Mouse (Mus musculus) embryonic facial prominence, embryonic 15.5 days (tissue): ENCODE measurements around the gene Gjc1. TPM values are rescaled to one million over a fixed set of nuclear protein-coding genes. Genes with fewer than 3 reads are reported as not detected.

ENCODE experiments used
- ATAC-seq: fragments of 200-750 bp; cut with Nextera tagmentation; 2 replicates; pipeline ENCODE4 v1.8.0; 2017; ENCODE audit warnings: low read depth, moderate TSS enrichment; ENCODE audit not compliant: insufficient number of reproducible peaks, low FRiP score, low TSS enrichment
- H3K27ac ChIP-seq: fragments of 300-500 bp; sonication (generic); replicated peaks from 2 replicates; pipeline ENCODE4 v1.5.1; 2015; ENCODE audit warnings: mild to moderate bottlenecking, inconsistent platforms
- H3K27me3 ChIP-seq: fragments of 300-500 bp; sonication (generic); 2 replicates; pipeline ENCODE4 v1.6.1; 2015; ENCODE audit warnings: inconsistent platforms
- H3K36me3 ChIP-seq: fragments of 300-500 bp; sonication (generic); 2 replicates; pipeline ENCODE4 v1.6.1; 2015; ENCODE audit warnings: mild to moderate bottlenecking, inconsistent platforms
- H3K4me1 ChIP-seq: fragments of 300-500 bp; sonication (generic); 2 replicates; pipeline ENCODE4 v1.6.1; 2015; ENCODE audit warnings: inconsistent platforms
- H3K4me2 ChIP-seq: fragments of 300-500 bp; sonication (generic); replicated peaks from 2 replicates; pipeline ENCODE4 v1.6.1; 2015; ENCODE audit warnings: mild to moderate bottlenecking, inconsistent platforms
- H3K4me3 ChIP-seq: fragments of 300-500 bp; sonication (generic); replicated peaks from 2 replicates; pipeline ENCODE4 v1.5.1; 2015; ENCODE audit warnings: mild to moderate bottlenecking, inconsistent platforms
- H3K9ac ChIP-seq: fragments of 300-500 bp; sonication (generic); 2 replicates; pipeline ENCODE4 v1.6.1; 2015; ENCODE audit warnings: inconsistent platforms
- H3K9me3 ChIP-seq: fragments of 300-500 bp; sonication (generic); replicated peaks from 2 replicates; pipeline ENCODE4 v1.6.1; 2016; ENCODE audit warnings: inconsistent platforms
- WGBS: fragments of 180-500 bp; shearing (Covaris S2); methylation state at CpG from one replicate; pipeline ENCODE4 v1.1.7; 2015; 5-methylcytosine and 5-hydroxymethylcytosine counted together
- polyA plus RNA-seq: library from polyadenylated mRNA; unstranded; fragments of >200 nt; fragmentation: Nextera tagmentation; extraction: Ambion mirVana; gene quantifications from 2 replicates; pipeline ENCODE4 v1.2.1, GENCODE M21; 2015

Gene Gjc1
- polyA plus RNA-seq, 1 experiment from 2014 or later = 58.3 TPM

GRCm38 (mm10) chr11:102814881-102815280 is 4.6 kb downstream of the Gjc1 start:
- H3K4me1 ChIP-seq = peaks cover 30% of the 10 kb centered on the region
- no peak for ATAC-seq

DNA sequence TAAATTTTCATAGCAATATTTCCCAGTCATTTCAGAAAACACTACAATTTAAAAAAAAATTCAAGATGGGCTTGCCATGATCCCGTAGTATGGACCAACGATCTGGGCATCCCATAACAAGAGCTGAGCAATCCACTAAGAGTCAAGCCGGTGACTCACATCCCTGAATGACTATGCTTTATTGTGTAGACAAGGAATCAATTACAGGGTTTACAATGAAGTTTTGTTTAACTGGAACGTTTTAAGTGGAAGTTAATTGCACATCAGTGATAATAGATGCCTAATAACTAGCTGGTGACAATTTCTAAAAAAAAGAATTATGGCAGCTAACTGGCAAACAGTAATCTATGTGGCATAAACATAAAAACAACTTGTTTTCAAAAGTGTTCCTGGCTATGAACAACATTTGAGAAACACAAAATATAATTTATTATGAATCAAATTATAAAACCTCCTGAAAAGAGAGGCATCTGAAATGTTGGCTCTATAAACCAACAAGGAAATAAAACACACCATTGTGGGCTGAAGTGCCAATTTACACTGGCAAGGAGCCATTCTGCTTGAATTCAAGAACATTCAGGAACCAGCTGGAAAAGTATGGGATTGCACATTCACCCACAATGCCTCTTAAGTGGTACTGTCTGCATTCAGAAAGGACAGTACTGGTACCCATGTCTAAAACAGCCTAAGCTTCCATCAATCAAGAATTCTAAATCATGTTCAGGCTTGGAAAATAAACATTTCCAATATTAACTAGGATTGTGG is 8.6 kb downstream of the Gjc1 start:
- no peak overlapping the region for H3K27ac ChIP-seq
- H3K27me3 ChIP-seq = no peaks in the 10 kb centered on the region
- H3K9me3 ChIP-seq = no peaks in the 10 kb centered on the region
- ATAC-seq = no peak
- no peak overlapping the region for H3K4me2 ChIP-seq
- 42% methylated on average over 4 of the region's 4 CpGs for WGBS
- H3K9ac ChIP-seq = no peak overlapping the region
- H3K4me1 ChIP-seq = peaks cover 12% of the 10 kb centered on the region
- peaks cover 6% of the 10 kb centered on the region; the same call in 1 of the 2 replicates for H3K36me3 ChIP-seq
- no peak overlapping the region for H3K4me3 ChIP-seq

More at GRCm38 (mm10) chr11:102814881-102815280, 4.6 kb downstream of the Gjc1 start:
- Histone ChIP-seq H3K4me2 (no peak overlapping the region), H3K27me3 (no peaks in the 10 kb centered on the region), H3K9me3 (no peaks in the 10 kb centered on the region), H3K36me3 (peaks cover 6% of the 10 kb centered on the region; the same call in 1 of the 2 replicates), H3K9ac (no peak overlapping the region), H3K4me3 (no peak overlapping the region), H3K27ac (no peak overlapping the region)

DNA sequence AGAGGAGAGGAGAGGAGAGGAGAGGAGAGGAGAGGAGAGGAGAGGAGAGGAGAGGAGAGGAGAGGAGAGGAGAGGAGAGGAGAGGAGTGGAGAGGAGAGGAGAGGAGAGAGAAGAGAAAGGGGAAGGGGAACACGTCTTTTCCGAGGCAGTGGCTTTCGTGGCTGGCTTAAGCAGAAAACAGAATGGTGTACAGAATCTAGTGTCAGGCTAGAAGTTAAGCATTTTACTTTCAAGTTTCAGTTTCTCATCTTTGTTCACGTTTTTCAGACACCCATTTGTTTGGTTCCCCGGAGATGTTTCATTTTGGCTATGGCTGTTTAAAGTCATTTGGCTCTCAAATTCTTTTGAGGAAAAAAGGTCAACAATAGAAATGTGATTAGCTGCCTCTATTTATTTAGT is 11.3 kb downstream of the Gjc1 start:
- WGBS = 69% methylated on average over 5 of the region's 5 CpGs
- Histone ChIP-seq H3K27ac (no peak overlapping the region), H3K9ac (no peak overlapping the region), H3K4me1 (peaks cover 9% of the 10 kb centered on the region; the same call in 1 of the 2 replicates), H3K27me3 (no peaks in the 10 kb centered on the region), H3K36me3 (peaks cover 19% of the 10 kb centered on the region), H3K9me3 (no peaks in the 10 kb centered on the region), H3K4me2 (no peak overlapping the region), H3K4me3 (no peak overlapping the region)
- ATAC-seq = no peak

DNA sequence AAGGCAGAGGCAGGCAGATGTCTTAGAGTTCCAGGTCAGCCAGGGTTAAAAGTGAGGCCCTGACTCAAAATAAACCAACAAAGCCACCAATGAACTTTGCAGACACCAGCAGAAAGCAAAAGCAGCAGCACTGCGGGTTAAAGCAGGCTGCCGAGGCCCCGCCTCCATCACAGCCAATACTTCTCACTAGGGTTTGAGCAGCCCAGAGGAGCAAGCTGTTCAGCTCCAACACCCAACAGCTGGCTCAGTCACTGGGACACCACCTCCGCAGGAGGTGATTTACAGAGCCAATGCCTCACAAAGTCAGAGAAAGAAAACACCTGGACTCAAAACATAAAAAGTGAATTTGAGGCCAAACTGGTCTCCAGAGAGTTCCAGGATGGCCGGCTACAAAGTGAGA is 16.0 kb downstream of the Gjc1 start:
- Histone ChIP-seq H3K4me2 (no peak overlapping the region), H3K9ac (no peak overlapping the region), H3K4me3 (no peak overlapping the region), H3K27ac (no peak overlapping the region), H3K36me3 (peaks cover 52% of the 10 kb centered on the region), H3K9me3 (no peaks in the 10 kb centered on the region), H3K4me1 (peaks cover 10% of the 10 kb centered on the region), H3K27me3 (no peaks in the 10 kb centered on the region)
- no peak for ATAC-seq
- WGBS = 80% methylated on average over 5 of the region's 5 CpGs

- WGBS = 62% methylated on average over 8 of the region's 8 CpGs
- H3K4me3 ChIP-seq = no peak overlapping the region
- H3K4me2 ChIP-seq = no peak overlapping the region
- no peak overlapping the region for H3K9ac ChIP-seq
- H3K9me3 ChIP-seq = no peaks in the 10 kb centered on the region
- H3K4me1 ChIP-seq = no peaks in the 10 kb centered on the region; the same call in 1 of the 2 replicates
- ATAC-seq = no peak
- H3K36me3 ChIP-seq = peaks cover 22% of the 10 kb centered on the region; the same call in 1 of the 2 replicates
- H3K27ac ChIP-seq = no peak overlapping the region
- no peaks in the 10 kb centered on the region for H3K27me3 ChIP-seq
Observed at GRCm38 (mm10) chr11:102794157-102794556, 25.3 kb downstream of the Gjc1 start.

DNA sequence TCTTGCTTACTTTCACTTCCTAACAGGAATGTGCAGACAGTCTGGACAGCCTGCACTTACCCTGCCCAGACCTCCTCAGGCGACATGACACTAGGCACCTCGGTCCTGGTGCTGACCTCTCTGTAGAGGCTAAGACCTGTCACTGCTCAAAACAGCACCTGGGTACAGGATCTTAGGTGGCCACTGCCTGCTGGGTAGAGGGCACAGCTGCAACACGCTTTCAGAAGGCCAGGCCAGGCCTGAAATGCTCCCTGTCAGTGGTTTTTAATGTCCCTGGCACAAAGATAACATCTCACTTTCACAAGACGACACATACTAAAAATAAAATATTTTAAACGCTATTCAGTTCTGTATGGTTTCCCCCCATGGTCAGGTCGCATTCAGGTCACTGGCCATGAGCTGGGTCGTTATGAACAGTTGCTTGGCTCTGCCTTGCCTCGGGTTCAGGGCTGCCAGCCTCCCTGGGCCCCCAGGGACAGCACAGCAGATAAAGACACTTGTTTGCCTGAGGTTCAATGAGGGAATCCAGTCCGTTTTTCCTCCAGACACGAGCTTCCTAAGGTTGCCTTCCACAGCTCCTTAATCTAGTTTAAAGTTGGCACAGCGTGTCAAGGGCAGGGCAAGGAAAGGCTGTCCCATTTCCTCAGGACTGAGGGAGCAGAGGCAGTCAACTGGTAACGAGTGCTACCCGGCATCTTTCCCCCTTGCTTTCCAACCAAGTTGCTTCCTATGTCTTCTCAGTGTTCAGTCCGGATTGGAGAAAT is 27.6 kb downstream of the Gjc1 start:
- no peak overlapping the region for H3K4me2 ChIP-seq
- WGBS = 44% methylated on average over 14 of the region's 14 CpGs

GRCm38 (mm10) chr11:102787688-102788177 is 31.8 kb downstream of the Gjc1 start:
- no peak for ATAC-seq
- H3K4me3 ChIP-seq = no peak overlapping the region
- no peak overlapping the region for H3K9ac ChIP-seq
- H3K9me3 ChIP-seq = no peaks in the 10 kb centered on the region
- no peak overlapping the region for H3K27ac ChIP-seq
- no peak overlapping the region for H3K4me2 ChIP-seq
- no peaks in the 10 kb centered on the region for H3K36me3 ChIP-seq
- H3K4me1 ChIP-seq = no peaks in the 10 kb centered on the region; the same call in 1 of the 2 replicates
- H3K27me3 ChIP-seq = no peaks in the 10 kb centered on the region
- 57% methylated on average over 5 of the region's 5 CpGs for WGBS

More for the DNA sequence above, 27.6 kb downstream of the Gjc1 start:
- no peak overlapping the region for H3K4me3 ChIP-seq
- no peak for ATAC-seq
- H3K4me1 ChIP-seq = no peaks in the 10 kb centered on the region; the same call in 1 of the 2 replicates
- H3K9ac ChIP-seq = no peak overlapping the region
- H3K36me3 ChIP-seq = peaks cover 11% of the 10 kb centered on the region; the same call in 1 of the 2 replicates
- no peak overlapping the region for H3K27ac ChIP-seq
- no peaks in the 10 kb centered on the region for H3K27me3 ChIP-seq
- no peaks in the 10 kb centered on the region for H3K9me3 ChIP-seq

DNA sequence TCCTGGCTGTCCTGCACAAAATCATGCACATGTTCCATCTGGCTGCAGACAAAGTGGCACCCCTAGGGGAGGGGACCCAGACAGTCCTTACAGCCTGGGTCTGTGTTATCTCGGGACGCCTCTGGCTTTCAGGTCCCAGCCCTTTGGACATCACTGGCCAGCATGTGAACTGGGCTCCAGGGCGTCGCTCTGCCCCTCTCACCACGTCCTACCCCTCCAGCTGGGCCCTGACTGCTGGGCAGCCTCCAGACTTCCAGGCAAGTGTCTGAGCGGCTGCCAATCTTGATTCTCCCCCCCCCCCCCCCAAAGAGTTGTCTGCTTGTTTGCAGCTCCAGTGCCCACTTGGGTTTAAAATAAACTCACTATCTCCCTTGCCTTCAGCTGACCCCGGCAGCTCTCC is 36.1 kb downstream of the Gjc1 start:
- WGBS = 73% methylated on average over 7 of the region's 7 CpGs
- Histone ChIP-seq H3K36me3 (no peaks in the 10 kb centered on the region), H3K4me2 (no peak overlapping the region), H3K9ac (no peak overlapping the region), H3K27ac (no peak overlapping the region), H3K27me3 (no peaks in the 10 kb centered on the region), H3K4me1 (peaks cover 16% of the 10 kb centered on the region; the same call in 1 of the 2 replicates), H3K4me3 (no peak overlapping the region), H3K9me3 (no peaks in the 10 kb centered on the region)
- no peak for ATAC-seq

DNA sequence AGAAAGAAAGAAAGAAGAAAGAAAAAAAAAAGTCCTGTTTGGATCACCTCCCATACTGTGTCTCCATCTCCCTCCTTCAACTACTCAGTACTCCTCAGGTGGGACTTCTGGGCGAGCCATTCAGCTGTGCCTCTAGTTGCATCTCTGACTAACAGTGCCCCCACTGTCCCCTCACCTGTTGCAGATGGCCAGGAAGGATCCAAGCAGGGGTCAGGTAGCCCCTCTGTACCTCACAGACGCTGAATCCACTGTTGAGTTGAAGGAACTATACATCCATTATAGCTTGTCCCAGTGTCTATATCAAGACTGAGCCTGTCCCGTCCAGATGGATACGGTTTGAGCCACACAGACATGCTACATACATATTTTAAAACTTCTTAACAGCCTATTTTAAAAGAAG is 38.0 kb downstream of the Gjc1 start:
- no peaks in the 10 kb centered on the region for H3K9me3 ChIP-seq
- WGBS = 87% methylated on average over 4 of the region's 4 CpGs
- H3K4me2 ChIP-seq = no peak overlapping the region
- ATAC-seq = no peak
- H3K4me1 ChIP-seq = peaks cover 31% of the 10 kb centered on the region
- no peaks in the 10 kb centered on the region for H3K27me3 ChIP-seq
- H3K27ac ChIP-seq = no peak overlapping the region
- H3K9ac ChIP-seq = no peak overlapping the region
- H3K4me3 ChIP-seq = no peak overlapping the region
- H3K36me3 ChIP-seq = peaks cover 3% of the 10 kb centered on the region; the same call in 1 of the 2 replicates

- no peak for ATAC-seq
- H3K27ac ChIP-seq = no peak overlapping the region
- peaks cover 3% of the 10 kb centered on the region; the same call in 1 of the 2 replicates for H3K36me3 ChIP-seq
- H3K4me3 ChIP-seq = no peak overlapping the region
- H3K4me1 ChIP-seq = peaks cover 31% of the 10 kb centered on the region
- no peak overlapping the region for H3K4me2 ChIP-seq
- WGBS = 48% methylated on average over 10 of the region's 10 CpGs
- no peaks in the 10 kb centered on the region for H3K9me3 ChIP-seq
- H3K9ac ChIP-seq = no peak overlapping the region
- H3K27me3 ChIP-seq = no peaks in the 10 kb centered on the region
Observed at GRCm38 (mm10) chr11:102780986-102781351, 38.5 kb downstream of the Gjc1 start.

DNA sequence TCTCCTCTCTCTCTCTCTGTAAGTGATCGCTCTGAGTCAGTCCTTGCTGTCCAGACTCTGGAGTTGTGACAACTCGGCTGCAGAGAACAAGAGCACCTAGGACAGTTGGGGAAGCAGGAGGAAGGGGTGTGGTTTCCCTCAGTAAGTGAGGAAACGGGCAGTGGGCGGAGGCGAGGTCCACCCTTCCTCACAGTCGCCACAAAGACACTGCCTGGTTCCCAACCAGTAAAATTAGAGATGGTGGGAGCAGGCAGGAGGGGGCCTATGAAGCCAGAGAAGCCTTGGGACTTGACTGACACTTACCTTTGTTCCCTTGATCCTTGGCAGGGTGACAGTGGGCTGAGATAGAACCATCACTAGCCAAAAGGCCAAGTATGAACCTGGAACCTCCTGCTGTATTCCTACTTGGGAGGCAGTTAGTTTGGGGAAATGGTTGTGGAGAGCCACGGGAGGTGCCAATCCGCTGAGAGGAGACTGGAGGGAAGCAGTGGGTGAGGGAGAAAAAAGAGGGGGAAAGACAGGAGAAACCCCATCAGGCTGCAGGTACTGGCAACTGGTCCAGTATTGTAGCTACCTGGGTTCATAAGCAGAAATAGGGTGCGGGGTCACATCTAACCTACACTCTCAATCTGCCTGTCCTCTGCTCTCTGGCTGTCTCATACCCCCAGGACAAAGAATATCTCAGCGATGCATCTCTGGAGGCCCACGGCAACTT is 39.1 kb downstream of the Gjc1 start:
- Histone ChIP-seq H3K27ac (no peak overlapping the region), H3K4me2 (no peak overlapping the region), H3K9me3 (no peaks in the 10 kb centered on the region), H3K4me1 (peaks cover 35% of the 10 kb centered on the region), H3K36me3 (peaks cover 3% of the 10 kb centered on the region; the same call in 1 of the 2 replicates), H3K9ac (no peak overlapping the region), H3K4me3 (no peak overlapping the region), H3K27me3 (no peaks in the 10 kb centered on the region)
- WGBS = 43% methylated on average over 11 of the region's 11 CpGs
- ATAC-seq = no peak
